Mouse (Mus musculus): ENCODE measurements around the gene Myo6. TPM values are rescaled to one million over a fixed set of nuclear protein-coding genes. Genes with fewer than 3 reads are reported as not detected.
A peak's percentile ranks its signal among the peaks of the same experiment; 100 is the strongest.

Myo6 gene
- polyA plus RNA-seq, 1 experiment, result 6.0 TPM

DNA sequence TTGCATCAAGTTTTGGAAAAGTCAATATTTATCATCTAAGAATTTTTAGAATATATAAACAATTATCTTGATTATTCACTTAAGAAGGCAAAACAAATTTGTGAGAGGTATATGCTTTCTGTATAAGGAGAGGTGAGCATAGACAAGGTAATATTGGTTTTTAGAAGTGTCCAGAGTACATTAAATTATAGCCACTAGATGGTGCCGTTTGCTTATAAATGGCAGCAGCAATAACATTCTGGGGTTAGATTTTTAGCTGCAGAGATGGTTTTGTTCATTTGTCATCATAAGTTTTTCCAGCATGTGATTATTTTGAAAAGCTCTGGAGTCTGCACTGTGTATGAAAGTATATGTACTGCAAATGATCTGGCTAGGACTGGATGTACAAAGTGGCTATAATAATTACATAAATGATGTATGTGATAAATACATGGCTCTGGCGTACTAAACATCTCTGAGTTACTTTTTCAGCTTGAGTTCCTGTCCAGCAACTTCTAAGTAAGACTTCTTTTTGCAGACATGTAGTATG, 128.3 kb downstream of the Myo6 start:
- H3K27me3 ChIP-seq (ENCODE audit: control insufficient read depth, insufficient read depth, low read length), result no peaks in the 10 kb centered on the region
- no peaks in the 10 kb centered on the region for H3K4me1 ChIP-seq (replicated peaks; ENCODE audit: control insufficient read depth, insufficient read depth, low read length)
- H3K27ac ChIP-seq (ENCODE audit: control insufficient read depth, insufficient read depth, low read length), result no peak overlapping the region
- no peak overlapping the region for H3K4me3 ChIP-seq (ENCODE audit: control insufficient read depth, insufficient read depth, low read length)
- no peaks in the 10 kb centered on the region for H3K36me3 ChIP-seq (ENCODE audit: control insufficient read depth, insufficient read depth, low read length)
- WGBS, result 54% methylated on average over 2 of the region's 2 CpGs
- DNase-seq, result peak; percentile 19
- TF ChIP-seq POLR2A (IDR thresholded peaks at IDR 0.05; ENCODE audit: control insufficient read depth, extremely low read depth, insufficient read depth, low read length, poor library complexity), result no peak
- TF ChIP-seq CTCF (IDR thresholded peaks at IDR 0.05; ENCODE audit: borderline replicate concordance, control insufficient read depth, extremely low read depth, insufficient read depth, low read length, poor library complexity), result no peak

- TF ChIP-seq POLR2A (IDR thresholded peaks at IDR 0.05; ENCODE audit: control insufficient read depth, extremely low read depth, insufficient read depth, low read length, poor library complexity) (no peak), CTCF (IDR thresholded peaks at IDR 0.05; ENCODE audit: borderline replicate concordance, control insufficient read depth, extremely low read depth, insufficient read depth, low read length, poor library complexity) (no peak)
- Histone ChIP-seq H3K27ac (ENCODE audit: control insufficient read depth, insufficient read depth, low read length) (no peak overlapping the region), H3K27me3 (ENCODE audit: control insufficient read depth, insufficient read depth, low read length) (no peaks in the 10 kb centered on the region), H3K4me3 (ENCODE audit: control insufficient read depth, insufficient read depth, low read length) (no peak overlapping the region), H3K4me1 (replicated peaks; ENCODE audit: control insufficient read depth, insufficient read depth, low read length) (no peaks in the 10 kb centered on the region), H3K36me3 (ENCODE audit: control insufficient read depth, insufficient read depth, low read length) (no peaks in the 10 kb centered on the region)
- WGBS, result 58% methylated on average over 4 of the region's 4 CpGs
- DNase-seq, result no peak
These were observed 131.3 kb downstream of the Myo6 start for GRCm38 (mm10) chr9:80296086-80296485.

GRCm38 (mm10) chr9:80299031-80299430, 134.2 kb downstream of the Myo6 start:
- Histone ChIP-seq H3K36me3 (ENCODE audit: control insufficient read depth, insufficient read depth, low read length) (no peaks in the 10 kb centered on the region), H3K27me3 (ENCODE audit: control insufficient read depth, insufficient read depth, low read length) (no peaks in the 10 kb centered on the region), H3K27ac (ENCODE audit: control insufficient read depth, insufficient read depth, low read length) (no peak overlapping the region), H3K4me1 (replicated peaks; ENCODE audit: control insufficient read depth, insufficient read depth, low read length) (no peaks in the 10 kb centered on the region), H3K4me3 (ENCODE audit: control insufficient read depth, insufficient read depth, low read length) (no peak overlapping the region)
- TF ChIP-seq CTCF (IDR thresholded peaks at IDR 0.05; ENCODE audit: borderline replicate concordance, control insufficient read depth, extremely low read depth, insufficient read depth, low read length, poor library complexity) (no peak), POLR2A (IDR thresholded peaks at IDR 0.05; ENCODE audit: control insufficient read depth, extremely low read depth, insufficient read depth, low read length, poor library complexity) (no peak)
- 92% methylated on average over 9 of the region's 9 CpGs for WGBS
- no peak for DNase-seq

DNA sequence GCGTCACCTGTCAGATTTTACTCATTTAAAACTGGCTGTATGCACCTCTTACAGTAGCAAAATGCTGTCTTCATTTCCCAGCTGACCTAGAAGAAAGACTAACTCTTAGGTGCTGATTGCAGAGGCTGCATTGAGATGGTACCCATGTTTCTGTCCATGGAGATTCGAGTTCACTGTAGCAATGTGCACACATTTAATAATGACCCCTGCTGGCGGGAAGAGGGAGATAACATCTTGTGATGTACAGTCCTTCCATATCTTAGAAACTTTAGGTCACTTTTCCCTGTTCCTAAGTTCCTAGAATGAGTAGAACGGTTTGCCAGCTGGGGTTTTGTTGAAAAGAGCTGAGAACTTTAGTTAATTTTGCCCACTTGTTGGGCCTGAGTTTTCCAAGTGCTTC, 138.7 kb downstream of the Myo6 start:
- Histone ChIP-seq H3K36me3 (ENCODE audit: control insufficient read depth, insufficient read depth, low read length) (no peaks in the 10 kb centered on the region), H3K27me3 (ENCODE audit: control insufficient read depth, insufficient read depth, low read length) (no peaks in the 10 kb centered on the region), H3K27ac (ENCODE audit: control insufficient read depth, insufficient read depth, low read length) (no peak overlapping the region), H3K4me3 (ENCODE audit: control insufficient read depth, insufficient read depth, low read length) (no peak overlapping the region), H3K4me1 (replicated peaks; ENCODE audit: control insufficient read depth, insufficient read depth, low read length) (no peaks in the 10 kb centered on the region)
- WGBS, result 66% methylated on average over 4 of the region's 4 CpGs
- TF ChIP-seq CTCF (IDR thresholded peaks at IDR 0.05; ENCODE audit: borderline replicate concordance, control insufficient read depth, extremely low read depth, insufficient read depth, low read length, poor library complexity) (no peak), POLR2A (IDR thresholded peaks at IDR 0.05; ENCODE audit: control insufficient read depth, extremely low read depth, insufficient read depth, low read length, poor library complexity) (no peak)
- peak; percentile 19 for DNase-seq

- Histone ChIP-seq H3K36me3 (ENCODE audit: control insufficient read depth, insufficient read depth, low read length) (no peaks in the 10 kb centered on the region), H3K27me3 (ENCODE audit: control insufficient read depth, insufficient read depth, low read length) (no peaks in the 10 kb centered on the region), H3K4me1 (replicated peaks; ENCODE audit: control insufficient read depth, insufficient read depth, low read length) (no peaks in the 10 kb centered on the region), H3K4me3 (ENCODE audit: control insufficient read depth, insufficient read depth, low read length) (no peak overlapping the region), H3K27ac (ENCODE audit: control insufficient read depth, insufficient read depth, low read length) (no peak overlapping the region)
- no peak for DNase-seq
- 97% methylated on average over 4 of the region's 4 CpGs for WGBS
- TF ChIP-seq POLR2A (IDR thresholded peaks at IDR 0.05; ENCODE audit: control insufficient read depth, extremely low read depth, insufficient read depth, low read length, poor library complexity) (no peak), CTCF (IDR thresholded peaks at IDR 0.05; ENCODE audit: borderline replicate concordance, control insufficient read depth, extremely low read depth, insufficient read depth, low read length, poor library complexity) (no peak)
These were observed 141.6 kb downstream of the Myo6 start for GRCm38 (mm10) chr9:80306390-80306789.

DNA sequence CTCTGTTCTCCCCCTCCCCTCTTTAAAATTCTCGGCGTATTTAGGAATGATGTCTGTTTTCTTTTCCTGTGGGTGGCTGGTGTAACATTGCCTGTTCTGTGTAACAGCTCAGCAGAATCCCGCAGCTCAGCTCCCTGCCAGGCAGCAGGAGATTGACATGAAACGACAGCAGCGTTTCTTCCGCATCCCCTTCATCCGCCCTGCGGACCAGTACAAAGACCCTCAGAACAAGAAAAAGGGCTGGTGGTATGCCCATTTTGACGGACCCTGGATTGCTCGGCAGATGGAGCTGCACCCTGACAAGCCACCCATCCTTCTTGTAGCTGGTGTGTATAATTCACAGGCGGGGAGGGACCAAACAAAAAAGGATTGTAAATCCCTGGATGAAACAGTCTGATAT, 142.0 kb downstream of the Myo6 start:
- TF ChIP-seq POLR2A (IDR thresholded peaks at IDR 0.05; ENCODE audit: control insufficient read depth, extremely low read depth, insufficient read depth, low read length, poor library complexity) (no peak), CTCF (IDR thresholded peaks at IDR 0.05; ENCODE audit: borderline replicate concordance, control insufficient read depth, extremely low read depth, insufficient read depth, low read length, poor library complexity) (no peak)
- Histone ChIP-seq H3K27ac (ENCODE audit: control insufficient read depth, insufficient read depth, low read length) (no peak overlapping the region), H3K36me3 (ENCODE audit: control insufficient read depth, insufficient read depth, low read length) (no peaks in the 10 kb centered on the region), H3K27me3 (ENCODE audit: control insufficient read depth, insufficient read depth, low read length) (no peaks in the 10 kb centered on the region), H3K4me3 (ENCODE audit: control insufficient read depth, insufficient read depth, low read length) (no peak overlapping the region), H3K4me1 (replicated peaks; ENCODE audit: control insufficient read depth, insufficient read depth, low read length) (no peaks in the 10 kb centered on the region)
- no peak for DNase-seq
- WGBS, result 95% methylated on average over 11 of the region's 11 CpGs

GRCm38 (mm10) chr9:80307629-80308028, 142.8 kb downstream of the Myo6 start:
- Histone ChIP-seq H3K4me3 (ENCODE audit: control insufficient read depth, insufficient read depth, low read length) (no peak overlapping the region), H3K27ac (ENCODE audit: control insufficient read depth, insufficient read depth, low read length) (no peak overlapping the region), H3K27me3 (ENCODE audit: control insufficient read depth, insufficient read depth, low read length) (no peaks in the 10 kb centered on the region), H3K4me1 (replicated peaks; ENCODE audit: control insufficient read depth, insufficient read depth, low read length) (no peaks in the 10 kb centered on the region), H3K36me3 (ENCODE audit: control insufficient read depth, insufficient read depth, low read length) (no peaks in the 10 kb centered on the region)
- no peak for DNase-seq
- TF ChIP-seq POLR2A (IDR thresholded peaks at IDR 0.05; ENCODE audit: control insufficient read depth, extremely low read depth, insufficient read depth, low read length, poor library complexity), result no peak
- TF ChIP-seq CTCF (IDR thresholded peaks at IDR 0.05; ENCODE audit: borderline replicate concordance, control insufficient read depth, extremely low read depth, insufficient read depth, low read length, poor library complexity), result no peak
- 93% methylated on average over 13 of the region's 13 CpGs for WGBS
